Mouse (Mus musculus) MN1 (cell line): ENCODE results near the gene Spata3.
A peak's percentile ranks its signal among the peaks of the same experiment; 100 is the strongest.
"Not testable (repeated sequence)": the region's sequence is repeated elsewhere in the genome, so short reads cannot be mapped to it uniquely, and the experiment has no call there.

Experiments used
- DNase-seq: peaks from one replicate; pipeline ENCODE4 v3.0.0-alpha.2; 2016; ENCODE audit warnings: low spot score

The Spata3 gene

DNA sequence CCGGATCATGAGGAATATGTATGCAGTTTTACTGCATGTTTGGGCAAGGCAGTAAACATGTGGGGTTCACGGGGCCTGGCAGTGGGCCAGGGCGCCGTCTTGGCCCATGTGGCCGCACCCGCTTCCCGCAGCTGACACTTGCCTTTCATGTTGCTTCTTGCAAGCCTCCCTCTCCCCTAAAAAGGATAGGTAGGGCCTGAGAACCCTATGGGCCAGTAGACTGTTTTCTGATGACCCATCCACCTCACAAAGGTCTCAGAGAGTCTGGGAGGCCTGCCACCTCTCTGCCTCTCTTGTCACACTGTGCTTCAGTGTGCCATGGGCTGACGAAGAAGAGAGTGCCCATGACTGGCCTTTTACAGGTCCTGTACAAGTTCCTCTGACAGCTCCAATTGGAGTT is at the start of gene Spata3:
Gene Spata3, plus strand, starts transcription at position 301 of the 400 bp plus-strand sequence.
- DNase-seq: no peak

DNA sequence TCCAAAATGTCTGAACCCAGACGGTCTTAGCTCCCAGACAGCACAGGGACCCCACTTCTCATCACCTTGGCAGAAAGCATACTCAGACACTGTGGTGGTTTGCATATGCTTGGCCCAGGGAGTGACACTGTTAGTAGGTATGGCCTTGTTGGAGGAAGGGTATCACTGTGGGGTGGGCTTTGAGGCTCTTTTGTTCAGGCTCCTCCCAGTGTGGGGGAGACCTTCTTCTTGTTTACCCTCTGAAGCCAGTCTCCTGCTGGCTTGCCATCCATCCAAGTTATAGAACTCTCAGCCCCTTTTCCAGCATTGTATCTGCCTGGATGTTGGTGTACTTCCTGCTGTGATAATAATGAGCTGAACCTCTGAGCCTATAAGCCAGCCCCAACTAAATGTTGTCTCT is 47.5 kb upstream of the Spata3 start:
- DNase-seq: no peak

DNA sequence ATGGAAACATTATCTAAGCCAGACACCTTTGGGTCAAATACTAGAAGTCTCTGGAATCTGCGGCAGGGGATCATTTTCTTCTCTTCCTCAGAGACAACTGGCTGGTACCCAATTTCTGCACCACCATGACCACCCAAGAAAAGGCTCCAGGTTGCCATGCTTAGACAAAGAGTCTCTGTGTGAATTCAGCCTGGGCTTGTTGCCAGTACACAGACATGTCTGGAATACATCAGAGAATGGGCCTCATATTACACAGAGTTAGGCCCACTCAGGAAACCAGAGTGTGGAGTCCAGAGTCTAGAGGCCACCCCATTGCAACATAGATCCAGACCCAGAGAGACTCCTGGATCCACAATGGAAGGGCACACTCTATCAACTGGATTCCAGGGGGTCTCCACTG is 47.1 kb upstream of the Spata3 start:
- peak; percentile 12 for DNase-seq

DNA sequence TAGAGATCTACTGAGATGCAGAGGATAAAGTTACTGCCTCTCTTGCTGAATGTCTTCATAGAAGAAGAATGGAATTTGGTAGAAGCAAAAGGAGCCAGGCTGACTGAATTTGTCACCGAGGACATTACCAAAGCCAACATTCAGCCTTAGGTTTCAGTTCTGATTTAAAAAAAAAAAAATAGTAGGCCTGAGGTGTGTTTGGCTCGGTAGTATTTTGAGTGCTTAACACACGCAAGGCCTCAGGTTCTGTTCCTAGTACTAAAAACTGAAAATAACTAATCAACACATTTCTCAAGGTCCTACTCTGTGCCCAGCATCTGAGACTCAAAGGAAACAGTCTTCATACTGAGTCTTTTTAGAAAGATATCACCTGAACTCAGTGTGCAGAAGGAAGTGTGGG is 45.5 kb upstream of the Spata3 start:
- no peak for DNase-seq

DNA sequence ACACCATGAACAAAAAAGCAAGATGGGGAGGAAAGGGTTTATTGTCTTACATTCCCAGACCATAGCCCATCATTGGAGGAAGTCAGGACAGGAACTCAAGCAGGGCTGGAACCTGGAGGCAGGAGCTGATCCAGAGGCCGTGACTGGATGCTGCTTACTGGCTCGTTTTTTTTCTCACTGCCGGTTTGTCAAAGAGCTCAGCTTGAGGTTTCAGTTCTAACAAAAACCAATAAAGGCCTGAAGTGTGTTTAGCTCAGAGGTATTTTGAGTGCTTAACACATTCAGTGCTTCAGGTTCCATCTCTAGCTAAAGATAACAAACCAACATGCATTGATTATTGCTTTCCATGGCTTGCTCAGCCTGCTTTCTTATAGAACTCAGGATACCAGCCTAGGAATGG is 44.3 kb upstream of the Spata3 start:
- DNase-seq: no peak

DNA sequence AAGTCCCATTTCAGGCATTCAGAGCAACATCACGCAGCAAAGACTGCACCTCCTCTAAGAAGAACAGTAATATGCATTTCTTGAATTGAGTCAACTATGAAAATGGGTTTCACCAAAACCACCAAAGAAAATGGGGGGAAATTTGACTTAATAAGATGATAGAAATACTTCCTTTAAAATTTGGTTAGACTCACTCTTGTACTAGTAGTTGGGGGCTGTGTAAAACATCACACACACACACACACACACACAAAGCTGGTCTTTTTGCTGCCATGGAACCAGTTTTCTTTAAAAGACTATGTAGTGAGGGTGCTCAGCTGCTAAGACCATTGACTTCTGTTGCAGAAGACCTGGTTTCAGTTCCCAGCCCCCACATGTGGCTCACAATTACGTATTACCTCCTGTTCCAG is 43.1 kb upstream of the Spata3 start:
- no peak for DNase-seq

DNA sequence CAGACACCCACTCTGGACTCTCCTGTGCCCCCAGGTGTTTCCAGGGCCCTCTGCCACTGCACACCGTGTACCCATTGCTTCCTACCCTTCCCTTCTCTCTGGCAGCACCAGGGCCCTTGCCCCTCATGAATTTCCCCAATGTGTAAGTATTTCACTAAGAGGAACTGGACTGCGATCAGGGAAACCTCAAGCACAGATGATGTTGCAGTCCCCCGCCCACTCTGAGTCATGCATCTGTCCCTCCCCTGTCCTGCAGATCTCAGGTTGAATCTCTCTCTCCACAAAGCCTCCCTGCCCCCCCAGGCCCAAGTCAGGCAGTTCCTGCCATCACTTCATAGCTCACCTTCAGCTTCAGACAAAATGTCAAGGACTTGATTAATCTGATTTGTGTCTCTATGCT is 38.9 kb upstream of the Spata3 start:
- DNase-seq: no peak

DNA sequence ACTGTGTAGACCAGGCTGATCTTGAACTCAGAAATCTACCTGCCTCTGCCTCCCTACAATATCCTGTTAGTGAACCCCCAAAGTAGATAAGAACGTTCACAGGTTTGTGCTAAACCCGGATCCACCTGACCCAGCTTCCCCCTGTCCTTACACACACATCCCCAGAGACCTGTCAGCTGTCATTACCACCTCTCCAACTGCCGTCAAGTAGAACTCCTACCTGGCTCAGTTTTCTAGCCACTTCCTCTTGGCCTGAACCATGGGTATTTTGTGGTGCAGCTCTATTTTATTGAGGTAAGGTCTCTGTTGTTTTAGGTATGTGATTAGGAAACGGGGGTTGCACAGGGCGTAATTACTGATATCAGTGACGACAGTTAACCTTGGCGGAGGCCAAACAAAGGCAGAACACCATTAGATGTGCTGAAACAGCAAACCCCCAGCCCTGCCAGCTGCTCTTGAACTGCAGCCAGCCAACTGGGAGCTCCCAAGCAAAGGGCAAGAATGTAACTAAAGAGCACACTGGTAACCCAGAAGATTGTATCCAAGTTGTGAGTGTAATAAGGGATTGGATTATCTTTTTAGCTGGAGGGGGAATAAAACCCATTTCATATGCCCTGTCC is 34.8 kb upstream of the Spata3 start:
- DNase-seq: no peak

DNA sequence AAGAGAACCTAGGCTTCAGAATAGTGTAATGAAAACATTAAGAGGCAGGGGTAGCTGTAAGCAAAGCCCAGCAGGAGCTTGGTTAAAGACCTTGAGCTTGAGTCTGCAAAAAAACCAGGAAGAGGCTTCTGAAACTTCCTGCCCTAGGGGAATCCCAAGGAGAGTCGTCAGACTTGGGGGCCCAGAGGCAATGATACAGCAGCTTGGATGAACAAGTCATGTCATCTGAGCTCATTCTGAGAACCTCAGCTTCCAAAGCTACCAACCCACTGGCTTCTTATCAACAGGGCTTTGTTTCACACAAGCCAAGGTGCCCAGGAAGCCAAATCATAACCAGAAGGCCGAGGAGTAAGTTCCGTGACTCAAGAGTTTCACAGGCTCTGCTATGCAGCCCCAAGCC is 30.8 kb upstream of the Spata3 start:
- no peak for DNase-seq

DNA sequence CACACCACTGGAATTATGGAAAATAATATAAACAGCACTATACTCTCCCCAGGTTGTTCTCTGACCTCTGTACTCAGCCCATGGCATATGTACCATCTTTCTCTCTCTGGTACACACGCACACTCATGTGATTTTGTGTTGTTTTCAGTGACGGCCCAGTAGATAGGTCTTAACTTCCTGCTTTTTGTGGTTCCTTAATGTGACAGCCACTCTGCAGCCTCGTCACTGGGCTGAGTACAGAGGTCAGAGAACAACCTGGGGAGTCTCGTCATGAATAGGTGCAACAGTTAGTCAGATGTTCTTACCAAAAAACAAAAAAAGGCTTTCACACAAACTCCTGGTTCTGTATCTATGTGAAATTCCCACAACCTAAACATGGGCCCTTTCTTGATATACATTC is 28.3 kb upstream of the Spata3 start:
- no peak for DNase-seq

DNA sequence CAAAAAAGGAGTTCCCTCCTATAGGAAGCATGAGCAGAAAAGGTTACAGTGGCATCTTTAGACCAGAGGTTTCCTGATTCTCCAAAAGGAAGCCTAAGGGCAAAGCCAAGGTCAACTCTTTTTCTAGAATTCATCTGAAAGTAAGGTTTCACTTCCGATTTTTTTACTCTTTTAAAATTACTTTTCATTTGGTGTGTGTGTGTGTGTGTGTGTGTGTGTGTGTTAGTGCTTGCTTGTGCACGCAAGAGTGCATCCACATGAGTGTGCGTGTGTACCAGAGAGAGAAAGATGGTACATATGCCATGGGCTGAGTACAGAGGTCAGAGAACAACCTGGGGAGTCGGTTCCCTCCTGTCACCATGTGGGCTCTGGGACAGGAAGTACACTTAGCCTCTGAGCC is 27.7 kb upstream of the Spata3 start:
- DNase-seq: not testable (repeated sequence)

DNA sequence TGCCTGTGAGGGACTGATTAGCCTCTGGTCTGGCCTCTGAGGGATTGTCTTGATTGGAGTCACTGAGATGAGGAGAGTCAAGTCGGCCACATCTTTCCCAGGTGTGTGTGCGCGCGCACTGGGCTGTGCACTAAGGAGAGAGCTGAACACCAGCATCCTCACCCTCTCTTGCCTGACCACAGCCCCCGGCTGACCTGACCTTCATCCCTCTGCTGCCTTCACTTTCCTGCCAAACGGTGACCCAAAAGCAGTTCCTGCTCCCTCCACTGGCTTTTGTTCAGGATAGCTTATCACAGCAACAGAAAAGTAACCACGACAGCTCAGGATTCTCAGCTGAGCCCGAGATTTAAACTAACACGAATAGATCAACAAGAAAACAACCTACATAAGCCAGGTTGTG is 24.4 kb upstream of the Spata3 start:
- DNase-seq: no peak

DNA sequence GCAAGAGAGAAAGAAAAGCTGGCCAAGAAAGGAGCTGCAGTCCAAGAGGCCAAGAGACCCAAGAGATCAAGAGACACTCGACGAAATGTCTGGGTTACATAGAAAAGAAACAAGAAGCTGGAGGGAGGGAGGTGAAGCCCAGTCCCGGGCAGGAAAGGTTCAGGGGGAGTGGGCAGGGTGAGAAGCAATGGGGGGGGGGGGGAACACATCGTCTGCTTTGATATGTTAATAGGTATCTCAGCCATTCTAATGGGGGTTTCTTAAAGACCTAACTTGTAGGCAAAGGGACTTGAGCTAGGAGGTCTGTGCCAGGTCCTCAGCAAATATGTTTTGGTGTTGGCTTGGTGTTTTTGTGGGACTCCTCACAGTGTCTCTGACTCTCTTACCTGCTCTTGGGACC is 23.1 kb upstream of the Spata3 start:
- no peak for DNase-seq

DNA sequence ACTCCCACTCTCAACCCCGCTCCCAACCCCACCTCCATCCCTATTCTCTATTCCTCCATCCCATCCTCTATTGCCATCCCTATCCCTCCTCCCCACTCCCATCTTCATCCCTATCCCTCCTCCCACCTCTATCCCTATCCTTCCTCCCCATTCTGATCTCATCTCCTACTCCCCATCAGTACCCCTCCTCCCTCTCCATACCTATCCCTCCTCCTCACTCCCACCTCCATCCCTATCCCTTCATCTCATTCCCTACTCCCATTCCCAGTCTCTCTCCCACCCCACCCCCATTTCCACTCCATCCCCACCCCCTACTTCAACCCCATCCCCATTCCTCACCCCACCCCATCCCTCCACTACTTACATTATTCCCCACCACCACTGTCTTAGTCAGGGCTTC is 19.4 kb upstream of the Spata3 start:
- DNase-seq: no peak

DNA sequence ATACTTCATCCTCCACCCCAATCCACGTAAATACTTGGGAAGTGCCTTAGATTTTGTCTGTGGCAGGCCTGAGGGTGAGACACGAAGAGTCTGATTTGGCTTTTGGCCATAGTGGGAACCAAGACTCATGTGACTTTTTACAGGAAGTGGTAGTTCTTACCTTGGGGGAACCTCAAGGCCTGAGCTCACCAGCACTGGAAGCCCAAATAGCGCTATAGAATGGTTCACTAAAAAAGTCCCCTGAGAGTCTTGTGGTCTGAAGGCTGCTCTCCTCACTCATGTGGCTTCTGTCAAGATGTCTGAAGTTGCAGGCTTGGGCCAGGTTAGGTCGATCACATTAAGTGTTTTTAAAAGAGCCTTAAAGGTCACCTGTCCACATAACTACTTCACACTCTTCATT is 18.6 kb upstream of the Spata3 start:
- no peak for DNase-seq

DNA sequence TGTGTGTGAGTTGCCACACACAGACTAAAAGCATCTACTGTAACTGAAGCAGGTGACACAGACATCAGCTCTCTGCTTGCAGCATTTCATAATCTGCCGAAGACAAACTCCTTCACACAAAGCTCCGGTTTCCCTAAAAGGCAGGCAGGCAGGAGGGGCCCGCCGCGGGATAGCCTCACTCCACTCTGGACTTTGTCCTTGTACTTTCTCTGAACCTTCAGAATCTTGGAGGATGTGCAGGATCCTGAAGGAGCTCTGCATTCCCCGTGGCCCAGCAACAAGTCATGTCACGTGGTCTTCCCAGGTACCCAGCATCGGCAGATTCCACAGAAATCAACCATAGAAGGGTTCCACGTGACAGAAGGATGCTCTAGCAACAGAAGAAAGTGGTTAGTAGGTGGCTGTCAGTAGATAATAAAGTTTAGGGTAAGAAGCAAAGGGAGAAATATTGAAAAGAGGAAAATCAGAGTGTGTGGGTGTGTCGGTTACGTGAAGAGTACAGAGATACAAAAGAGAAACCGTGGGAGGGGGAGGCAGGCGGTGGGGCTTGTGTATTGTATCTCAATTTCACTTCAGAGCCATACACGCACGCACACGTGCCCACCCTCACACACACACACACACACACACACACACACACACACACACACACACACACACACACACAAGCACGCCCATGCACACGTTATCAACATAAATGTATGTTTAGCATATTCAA is 16.6 kb upstream of the Spata3 start:
- no peak for DNase-seq

DNA sequence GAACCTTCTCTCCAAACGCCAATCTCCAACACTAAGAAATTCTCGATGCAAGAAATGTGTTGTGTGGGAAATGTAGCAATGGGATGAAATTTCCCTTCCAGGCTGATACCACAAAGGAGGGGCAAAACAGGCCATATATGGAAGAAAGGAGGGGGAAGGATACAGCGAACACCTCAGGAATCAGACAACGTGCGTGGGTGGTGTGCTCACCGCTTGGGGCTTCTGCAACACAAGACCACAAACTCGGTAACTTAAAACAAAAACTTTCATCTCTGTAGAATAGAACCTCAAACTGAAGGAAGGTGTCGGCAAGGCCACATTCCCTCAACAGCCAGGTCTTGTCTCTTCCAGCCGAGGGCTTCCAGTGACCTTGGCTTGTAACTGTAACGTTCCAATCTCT is 11.1 kb upstream of the Spata3 start:
- no peak for DNase-seq

DNA sequence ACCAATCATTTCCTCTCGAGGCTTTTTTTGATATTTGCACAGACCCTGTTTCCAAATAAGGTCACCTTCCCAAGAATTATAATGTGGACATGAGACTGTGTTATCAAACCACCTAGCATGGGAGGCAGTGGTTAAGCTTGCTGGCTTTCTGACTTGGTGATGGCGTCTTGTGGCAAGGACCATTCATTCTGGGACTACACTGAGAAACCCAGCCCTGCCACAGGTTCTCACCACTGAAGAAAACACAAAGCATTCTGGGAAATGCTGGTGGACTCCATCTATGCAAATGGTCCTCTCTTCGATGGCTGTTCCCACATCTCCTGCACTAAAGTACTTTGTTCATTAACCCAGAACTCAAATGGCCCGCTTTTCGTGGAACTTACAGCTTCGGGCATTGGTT is 10.6 kb upstream of the Spata3 start:
- DNase-seq: no peak

DNA sequence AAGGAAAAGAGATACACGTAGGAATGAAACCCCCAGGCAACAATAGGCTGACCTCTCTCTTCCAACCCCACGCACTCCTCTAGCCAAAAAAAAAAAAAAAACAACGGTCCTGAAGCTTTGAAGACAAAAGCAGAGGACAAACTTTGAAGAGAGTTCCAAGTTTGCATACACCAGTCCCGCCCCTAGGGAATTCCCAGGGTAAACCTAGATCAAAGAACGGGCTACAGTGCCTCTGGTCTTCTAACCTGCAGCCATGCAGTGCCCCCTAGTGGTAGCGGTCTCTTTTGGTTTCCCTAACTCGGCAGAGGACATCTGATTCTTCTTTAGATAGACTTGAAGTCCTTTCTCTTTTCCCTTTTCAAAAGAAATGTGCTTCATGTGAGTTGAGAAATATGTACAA is 8.8 kb upstream of the Spata3 start:
- peak; percentile 88 for DNase-seq

DNA sequence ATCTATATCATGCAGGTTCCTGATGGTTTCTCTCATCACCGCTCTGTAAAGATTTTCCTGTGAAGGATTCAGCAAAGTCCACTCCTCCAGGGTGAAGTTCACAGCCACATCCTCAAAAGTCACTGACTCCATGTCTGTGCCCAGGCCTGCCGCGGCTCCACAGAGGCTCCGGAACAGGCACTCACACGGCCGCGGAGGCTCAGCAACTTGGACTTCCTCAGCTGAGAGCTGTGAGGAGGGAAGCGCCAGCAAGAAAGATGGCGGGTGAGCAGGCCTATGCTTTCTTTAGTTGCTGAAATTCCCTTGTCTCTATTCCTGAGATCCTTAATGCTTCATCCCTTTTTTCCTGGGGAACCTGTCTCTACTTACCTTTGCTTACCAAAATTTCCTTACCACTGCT is 858 bp upstream of the Spata3 start:
- DNase-seq: not testable (repeated sequence)

DNA sequence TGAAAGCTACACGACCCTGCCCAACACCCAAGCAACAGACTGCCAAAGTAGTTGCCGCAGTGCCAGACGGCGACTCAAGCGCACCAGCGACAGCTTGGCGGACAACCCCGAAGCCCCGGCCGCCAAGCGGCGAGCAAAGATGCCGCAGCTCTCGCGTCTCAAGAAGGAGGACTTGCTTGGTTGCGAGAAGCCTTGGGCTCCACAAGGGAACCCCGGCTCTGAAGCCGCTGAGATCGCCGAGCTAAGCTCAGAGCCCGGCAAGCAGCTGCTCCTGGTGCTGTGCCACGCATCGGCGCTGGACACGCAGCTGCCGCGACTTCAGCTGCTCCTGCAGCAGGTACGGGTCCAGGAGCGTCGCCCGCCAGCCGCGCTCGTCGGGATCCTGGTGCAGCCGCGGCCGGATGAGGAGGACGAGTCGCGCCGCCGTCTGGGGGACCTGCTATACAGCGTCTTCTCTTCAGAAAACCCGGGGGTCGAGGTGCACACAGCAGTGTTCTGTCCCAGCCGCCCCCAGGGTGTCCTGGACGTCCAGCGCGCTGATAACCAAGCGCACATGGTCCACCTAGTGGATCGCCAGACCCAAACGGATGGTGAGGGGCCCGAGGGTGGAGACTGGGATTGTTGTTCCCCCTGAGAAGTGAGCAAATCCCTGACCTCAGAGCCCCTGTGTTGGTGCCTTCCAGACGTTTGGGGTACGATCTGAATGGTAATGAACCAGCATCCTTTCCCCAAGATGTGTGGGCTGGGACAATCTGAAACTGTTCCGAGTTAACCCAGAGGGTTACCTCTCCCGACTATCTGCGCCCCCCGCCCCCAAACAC is 1.8 kb downstream of the Spata3 start:
- no peak for DNase-seq

DNA sequence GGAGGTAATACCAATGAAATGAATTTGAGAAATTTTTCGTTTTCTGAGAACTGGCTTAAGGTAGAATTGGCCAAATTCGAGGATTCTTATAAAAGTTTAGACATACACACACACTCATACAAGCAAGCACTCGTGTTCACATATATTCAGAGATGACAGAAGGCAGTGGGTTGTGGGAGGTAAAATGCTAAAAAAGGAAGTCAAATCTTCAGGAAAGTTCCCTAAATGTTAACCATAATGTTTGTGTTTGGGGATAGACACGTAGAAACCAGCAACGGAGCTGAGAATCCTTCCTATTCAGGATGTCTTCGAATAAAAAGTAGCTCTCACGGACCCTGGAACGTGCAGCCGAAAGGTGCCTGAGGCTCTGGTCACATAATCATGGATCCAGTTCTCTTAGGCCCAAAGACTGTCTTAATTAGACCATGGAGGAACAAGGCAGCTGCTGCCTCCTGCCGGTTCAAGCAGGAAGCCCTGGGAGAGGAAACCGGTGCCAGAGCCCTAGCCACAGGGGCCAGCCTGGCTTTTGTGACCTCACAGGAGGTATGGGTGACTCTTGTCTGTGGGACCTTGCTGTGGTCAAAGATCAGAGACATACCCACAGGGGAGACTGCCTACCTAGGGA is 4.9 kb downstream of the Spata3 start:
- no peak for DNase-seq
